Mouse (Mus musculus) liver, postnatal 0 days (tissue): ENCODE data around the gene Drc3. TPM values are rescaled to one million over a fixed set of nuclear protein-coding genes. Genes with fewer than 3 reads are reported as not detected.

Experiments used
- ATAC-seq: fragments of 200-750 bp; cut with Nextera tagmentation; 2 replicates; pipeline ENCODE4 v1.8.0; 2017; ENCODE audit warnings: mild to moderate bottlenecking, moderate library complexity
- DNase-seq: peaks from one replicate; pipeline ENCODE4 v3.0.0-alpha.2; 2016
- H3K27ac ChIP-seq: fragments of 300-500 bp; sonication (generic); 2 replicates; pipeline ENCODE4 v1.5.1; 2014; ENCODE audit warnings: antibody characterized with exemption, moderate library complexity, mild to moderate bottlenecking, low read depth
- H3K27me3 ChIP-seq: fragments of 300-500 bp; sonication (generic); 2 replicates; pipeline ENCODE4 v1.6.1; 2014; ENCODE audit warnings: low read length, control low read depth, mixed read lengths; ENCODE audit not compliant: insufficient read depth
- H3K36me3 ChIP-seq: fragments of 300-500 bp; sonication (generic); replicated peaks from 2 replicates; pipeline ENCODE4 v1.6.1; 2014; ENCODE audit warnings: mild to moderate bottlenecking, control low read depth, low read length, moderate library complexity, mixed read lengths; ENCODE audit not compliant: insufficient read depth
- H3K4me1 ChIP-seq: fragments of 300-500 bp; sonication (generic); 2 replicates; pipeline ENCODE4 v1.6.1; 2014; ENCODE audit warnings: antibody characterized with exemption, mild to moderate bottlenecking, control low read depth; ENCODE audit not compliant: insufficient read depth
- H3K4me2 ChIP-seq: fragments of 300-500 bp; sonication (generic); 2 replicates; pipeline ENCODE4 v1.6.1; 2014; ENCODE audit warnings: low read depth, mild to moderate bottlenecking, low read length, moderate library complexity, mixed read lengths
- H3K4me3 ChIP-seq: fragments of 300-500 bp; sonication (generic); 2 replicates; pipeline ENCODE4 v1.5.1; 2014; ENCODE audit warnings: low read depth, low read length
- H3K9ac ChIP-seq: fragments of 300-500 bp; sonication (generic); replicated peaks from 2 replicates; pipeline ENCODE4 v1.6.1; 2014; ENCODE audit warnings: mild to moderate bottlenecking, moderate library complexity
- H3K9me3 ChIP-seq: fragments of 300-500 bp; sonication (generic); 2 replicates; pipeline ENCODE4 v1.6.1; 2016; ENCODE audit warnings: mild to moderate bottlenecking, control low read depth, low read length, mixed read lengths
- CTCF ChIP-seq: sonication (generic); IDR thresholded peaks from 2 replicates; pipeline ENCODE4 v1.5.1; 2016; ENCODE audit warnings: antibody characterized with exemption, low read depth
- EP300 ChIP-seq: IDR thresholded peaks from 2 replicates; pipeline ENCODE4 v1.6.1; 2016; ENCODE audit warnings: antibody characterized with exemption, low read depth, mild to moderate bottlenecking
- WGBS: fragments of 180-500 bp; shearing (Covaris S2); extraction: QIAGEN DNeasy Blood & Tissue Kit; methylation state at CpG from one replicate; pipeline ENCODE4 v1.1.7; 2014; ENCODE audit not compliant: insufficient replicate concordance; 5-methylcytosine and 5-hydroxymethylcytosine counted together
- polyA plus RNA-seq: library from polyadenylated mRNA; unstranded; fragments of >200 nt; fragmentation: Nextera tagmentation; extraction: Ambion mirVana; gene quantifications from 2 replicates; pipeline ENCODE4 v1.2.1, GENCODE M21; 2015

The Drc3 gene
- polyA plus RNA-seq: 0.54 and 0.56 TPM in 2 replicates

DNA sequence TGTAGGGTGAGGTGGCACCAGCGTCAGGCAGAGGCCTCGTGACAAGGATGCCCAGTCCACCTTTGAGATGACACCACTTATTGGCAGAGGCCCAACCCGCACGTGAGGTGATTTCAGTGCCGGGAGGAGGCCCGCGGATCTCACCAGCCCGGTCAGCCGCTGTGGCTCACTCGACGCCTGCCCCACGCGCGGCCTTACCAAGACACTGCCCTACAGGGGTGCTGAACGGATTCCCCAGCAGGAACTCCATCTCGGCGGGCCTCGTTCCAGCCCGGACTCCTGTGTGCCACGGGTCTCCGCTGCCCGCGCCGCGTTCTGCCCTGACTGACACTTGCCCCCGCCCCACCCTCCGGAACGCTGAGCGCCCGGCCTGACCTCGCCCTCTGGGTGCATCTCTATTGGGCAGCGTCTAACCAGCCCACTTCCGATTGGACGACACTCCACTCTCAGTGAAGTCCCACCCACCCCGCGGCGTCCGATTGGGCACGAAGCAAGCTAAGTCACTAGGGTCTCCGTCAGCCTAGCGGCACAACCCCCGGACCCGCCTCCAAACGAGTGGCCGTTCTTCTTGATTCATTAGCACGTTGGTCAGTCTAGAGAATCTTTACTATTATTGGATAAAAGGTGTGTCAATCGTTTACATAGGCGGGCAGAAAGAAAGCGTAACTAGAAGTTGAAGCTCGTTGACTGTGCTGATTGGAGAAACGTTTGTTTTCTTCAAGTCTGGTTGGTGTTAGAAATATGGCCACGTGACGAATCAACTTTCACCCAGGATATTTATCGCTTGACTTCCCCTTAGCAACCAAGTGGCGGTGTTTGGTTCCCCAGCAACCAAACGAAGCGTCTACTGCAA lies at the start of gene Drc3, which contains the start of gene Tom1l2:
Drc3 (plus strand) TSS at position 771 of the 853 bp plus-strand sequence.
Tom1l2 (minus strand) TSS at position 347 of the 853 bp plus-strand sequence.
- Histone ChIP-seq H3K4me1 (peaks cover 16% of the 10 kb centered on the region; the same call in 1 of the 2 replicates), H3K9me3 (no peaks in the 10 kb centered on the region), H3K4me3 (peak within 1 kb of the TSS; percentile 67), H3K9ac (peak within 1 kb of the TSS; percentile 75), H3K27me3 (no peaks in the 10 kb centered on the region), H3K4me2 (peak within 1 kb of the TSS; percentile 83), H3K36me3 (no peaks in the 10 kb centered on the region), H3K27ac (peak within 1 kb of the TSS; percentile 89)
- DNase-seq (peak; percentile 99), ATAC-seq (peak; percentile 97)
- TF ChIP-seq EP300 (peak; percentile 73), CTCF (no peak)
- WGBS: 2% methylated on average over 53 of the region's 57 CpGs

DNA sequence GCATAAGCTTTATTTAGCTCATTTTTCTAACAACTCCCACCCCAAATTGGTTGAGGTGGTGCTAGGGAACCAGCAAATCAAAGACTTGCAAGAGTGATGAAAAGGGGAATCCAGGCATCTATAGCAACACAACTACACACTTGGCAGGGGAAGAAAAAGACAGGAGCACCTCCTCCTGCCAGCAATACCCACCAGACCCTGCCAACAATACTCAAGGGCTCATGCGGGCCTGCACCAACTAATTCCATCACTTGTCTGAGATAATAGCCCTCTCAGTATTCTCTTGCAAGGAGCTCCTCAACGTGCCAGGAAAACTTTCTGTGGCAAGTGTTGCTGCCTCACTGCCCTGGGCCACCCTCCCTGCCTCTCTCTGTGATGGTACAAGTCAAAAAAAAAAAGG lies 49.6 kb upstream of the Drc3 start:
- TF ChIP-seq EP300 (no peak), CTCF (no peak)
- ATAC-seq (no peak), DNase-seq (no peak)
- Histone ChIP-seq H3K36me3 (no peaks in the 10 kb centered on the region), H3K27ac (no peak overlapping the region), H3K4me1 (peaks cover 28% of the 10 kb centered on the region), H3K4me2 (no peak overlapping the region), H3K4me3 (no peak overlapping the region), H3K9ac (no peak overlapping the region), H3K9me3 (no peaks in the 10 kb centered on the region), H3K27me3 (no peaks in the 10 kb centered on the region)
- WGBS: 74% methylated on average over 2 of the region's 2 CpGs

DNA sequence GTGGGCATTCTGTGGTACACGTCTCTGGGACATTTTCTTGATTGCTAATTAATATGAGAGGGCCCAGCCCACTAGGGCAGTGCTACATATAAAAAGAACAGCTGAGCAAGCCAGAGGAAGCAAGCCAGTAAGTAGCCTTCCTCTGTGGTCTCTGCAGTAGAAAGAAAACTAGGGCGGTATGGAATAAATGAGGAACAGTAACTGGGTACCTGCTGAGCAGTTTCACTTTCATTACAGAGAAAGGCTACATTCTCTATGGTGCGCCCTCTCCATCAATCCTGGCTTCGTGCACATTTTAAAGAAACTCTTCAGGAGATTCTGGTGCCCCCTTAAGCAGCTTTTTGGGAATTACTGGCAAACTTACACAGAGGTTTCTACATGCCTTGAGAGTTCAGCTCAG lies 47.5 kb upstream of the Drc3 start:
- no peak for TF ChIP-seq EP300
- 0 out of 2 replicates have a peak, but pooled peaks have one; percentile 10 for TF ChIP-seq CTCF
- Histone ChIP-seq H3K4me1 (peaks cover 31% of the 10 kb centered on the region), H3K9ac (no peak overlapping the region), H3K4me3 (no peak overlapping the region; the same call in 1 of the 2 replicates), H3K27me3 (no peaks in the 10 kb centered on the region), H3K4me2 (peak overlapping the region; percentile 24), H3K9me3 (no peaks in the 10 kb centered on the region), H3K36me3 (no peaks in the 10 kb centered on the region), H3K27ac (no peak overlapping the region)
- WGBS: 41% methylated on average over 4 of the region's 4 CpGs
- ATAC-seq (no peak), DNase-seq (no peak)

DNA sequence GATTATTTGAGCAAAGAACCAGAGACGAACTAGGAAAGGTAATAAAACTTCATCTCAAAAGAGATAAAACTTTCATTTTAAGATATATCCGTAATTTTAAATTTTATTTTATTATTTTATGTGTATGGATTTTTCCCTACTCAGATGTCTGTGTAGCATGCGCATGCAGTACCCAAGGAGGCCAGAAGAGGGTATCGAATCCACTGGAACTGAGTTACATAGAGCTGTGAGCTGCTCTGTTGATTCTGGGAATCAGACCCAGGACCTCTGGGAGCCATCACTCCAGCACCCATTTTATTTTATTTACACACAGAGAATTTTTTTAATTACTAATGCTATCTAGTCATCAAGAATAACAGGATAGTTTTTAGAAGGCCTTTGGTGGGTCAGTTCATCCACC lies 46.3 kb upstream of the Drc3 start:
- DNase-seq (peak; percentile 67), ATAC-seq (no peak)
- H3K36me3 ChIP-seq: no peaks in the 10 kb centered on the region
- no peak overlapping the region for H3K27ac ChIP-seq
- TF ChIP-seq CTCF (peak; percentile 73), EP300 (no peak)
- no peaks in the 10 kb centered on the region for H3K27me3 ChIP-seq
- H3K9me3 ChIP-seq: no peaks in the 10 kb centered on the region
- 77% methylated on average over 4 of the region's 4 CpGs for whole genome bisulfite sequencing
- H3K4me3 ChIP-seq: no peak overlapping the region
- H3K4me2 ChIP-seq: no peak overlapping the region
- peaks cover 26% of the 10 kb centered on the region for H3K4me1 ChIP-seq
- H3K9ac ChIP-seq: no peak overlapping the region

DNA sequence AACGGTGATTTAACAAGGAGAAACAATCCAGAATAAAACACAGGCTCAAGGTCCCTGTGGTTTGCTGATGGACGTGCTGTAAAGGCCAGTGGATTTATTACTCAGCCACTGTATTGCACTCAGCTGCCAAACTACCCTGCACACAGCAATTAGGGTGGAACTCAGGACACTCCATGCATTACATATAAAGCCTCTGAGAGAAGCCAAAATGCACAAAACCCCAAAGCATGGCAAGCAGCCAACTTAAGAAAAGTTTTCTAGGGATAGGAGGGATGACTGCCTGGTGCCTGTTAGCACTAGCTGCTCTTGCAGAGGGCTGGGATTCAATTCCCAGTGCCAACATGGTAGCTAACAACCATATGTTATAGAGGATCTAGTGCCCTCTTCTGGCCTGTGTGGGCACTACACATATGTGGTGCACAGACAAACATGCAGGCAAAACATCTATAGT lies 45.7 kb upstream of the Drc3 start:
- Histone ChIP-seq H3K4me1 (peaks cover 23% of the 10 kb centered on the region), H3K9me3 (no peaks in the 10 kb centered on the region), H3K4me3 (no peak overlapping the region), H3K27me3 (no peaks in the 10 kb centered on the region), H3K4me2 (no peak overlapping the region), H3K27ac (no peak overlapping the region), H3K9ac (no peak overlapping the region), H3K36me3 (no peaks in the 10 kb centered on the region)
- ATAC-seq: no peak
- peak; percentile 42 for DNase-seq
- TF ChIP-seq CTCF (peak; percentile 69), EP300 (no peak)
- WGBS: 85% methylated on average over 2 of the region's 2 CpGs

- no peak for TF ChIP-seq CTCF
- TF ChIP-seq EP300: no peak
- DNase-seq: no peak
Observed at GRCm38 (mm10) chr11:60308061-60308460, 45.1 kb upstream of the Drc3 start.

More at GRCm38 (mm10) chr11:60308061-60308460, 45.1 kb upstream of the Drc3 start:
- Histone ChIP-seq H3K27me3 (no peaks in the 10 kb centered on the region), H3K9ac (no peak overlapping the region), H3K36me3 (no peaks in the 10 kb centered on the region), H3K4me2 (no peak overlapping the region), H3K4me3 (no peak overlapping the region), H3K27ac (no peak overlapping the region), H3K9me3 (no peaks in the 10 kb centered on the region), H3K4me1 (peaks cover 20% of the 10 kb centered on the region)
- ATAC-seq: no peak
- 66% methylated on average over 2 of the region's 2 CpGs for WGBS
